Mouse (Mus musculus) heart, postnatal 0 days (tissue): Measurements from ENCODE around the gene Atf5. TPM values are rescaled to one million over a fixed set of nuclear protein-coding genes. Genes with fewer than 3 reads are reported as not detected.

ENCODE experiments used
- ATAC-seq: fragments of 200-750 bp; cut with Nextera tagmentation; 2 replicates; pipeline ENCODE4 v1.8.0; 2017; ENCODE audit warnings: low read depth, moderate number of reproducible peaks, moderate library complexity; ENCODE audit not compliant: insufficient read depth
- DNase-seq: peaks from one replicate; pipeline ENCODE4 v3.0.0-alpha.2; 2016; ENCODE audit warnings: low spot score
- H3K27ac ChIP-seq: fragments of 300-500 bp; sonication (generic); 2 replicates; pipeline ENCODE4 v1.5.1; 2014; ENCODE audit warnings: low read depth, mild to moderate bottlenecking
- H3K27me3 ChIP-seq: fragments of 300-500 bp; sonication (generic); 2 replicates; pipeline ENCODE4 v1.6.1; 2014; ENCODE audit warnings: low read length, mixed read lengths; ENCODE audit not compliant: control insufficient read depth, insufficient read depth
- H3K36me3 ChIP-seq: fragments of 300-500 bp; sonication (generic); replicated peaks from 2 replicates; pipeline ENCODE4 v1.6.1; 2014; ENCODE audit warnings: low read length, mixed read lengths; ENCODE audit not compliant: control insufficient read depth, insufficient read depth
- H3K4me1 ChIP-seq: fragments of 300-500 bp; sonication (generic); 2 replicates; pipeline ENCODE4 v1.6.1; 2014; ENCODE audit warnings: antibody characterized with exemption; ENCODE audit not compliant: control insufficient read depth, insufficient read depth
- H3K4me2 ChIP-seq: fragments of 300-500 bp; sonication (generic); 2 replicates; pipeline ENCODE4 v1.6.1; 2014; ENCODE audit warnings: low read depth, mild to moderate bottlenecking, low read length, moderate library complexity
- H3K4me3 ChIP-seq: fragments of 300-500 bp; sonication (generic); 2 replicates; pipeline ENCODE4 v1.5.1; 2014; ENCODE audit warnings: low read depth, low read length
- H3K9ac ChIP-seq: fragments of 300-500 bp; sonication (generic); replicated peaks from 2 replicates; pipeline ENCODE4 v1.6.1; 2014; ENCODE audit warnings: low read depth, low read length, mixed read lengths
- H3K9me3 ChIP-seq: fragments of 300-500 bp; sonication (generic); replicated peaks from 2 replicates; pipeline ENCODE4 v1.6.1; 2016; ENCODE audit warnings: low read length; ENCODE audit not compliant: control insufficient read depth
- CTCF ChIP-seq: IDR thresholded peaks from 2 replicates; pipeline ENCODE4 v1.5.1; 2016; ENCODE audit warnings: antibody characterized with exemption, control low read depth, low read depth
- EP300 ChIP-seq: IDR thresholded peaks from 2 replicates; pipeline ENCODE4 v1.6.1; 2016; ENCODE audit warnings: antibody characterized with exemption, low read depth
- WGBS: fragments of 180-500 bp; shearing (Covaris S2); extraction: QIAGEN DNeasy Blood & Tissue Kit; methylation state at CpG from one replicate; pipeline ENCODE4 v1.1.7; 2014; 5-methylcytosine and 5-hydroxymethylcytosine counted together
- polyA plus RNA-seq: library from polyadenylated mRNA; unstranded; fragments of >200 nt; fragmentation: Nextera tagmentation; extraction: Ambion mirVana; gene quantifications from 2 replicates; pipeline ENCODE4 v1.2.1, GENCODE M21; 2015
- total RNA-seq: library from RNA; depleted of rRNA; stranded (reverse); fragments of >200 nt; gene quantifications from 2 replicates; pipeline ENCODE4 v1.2.3, GENCODE M21; 2014; ENCODE audit warnings: low replicate concordance

The Atf5 gene
- total and polyA plus RNA-seq, 2 experiments from 2014 or later, result 3.0 to 16.0 TPM

DNA sequence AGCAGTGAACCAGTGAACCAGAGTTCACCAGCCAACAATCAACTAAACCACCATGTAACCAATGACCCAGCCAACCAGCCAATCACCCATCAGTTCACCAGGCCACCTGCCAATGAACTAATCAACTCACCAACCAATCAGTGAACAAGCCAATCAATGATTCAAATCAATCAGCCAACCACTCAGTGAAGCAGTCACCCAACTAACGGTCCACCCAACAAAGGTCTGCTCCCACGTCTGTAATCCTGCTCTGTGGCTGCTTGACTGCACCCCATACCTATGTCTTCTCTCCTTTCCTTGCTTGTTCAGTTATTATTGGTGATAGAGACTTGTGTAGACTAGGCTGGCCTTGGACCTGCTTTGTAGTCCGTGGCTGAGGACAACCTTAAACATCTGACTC lies 2.5 kb downstream of the Atf5 start:
- Histone ChIP-seq H3K9ac (no peak overlapping the region), H3K27ac (no peak overlapping the region), H3K4me2 (no peak overlapping the region), H3K36me3 (peaks cover 12% of the 10 kb centered on the region; the same call in 1 of the 2 replicates), H3K27me3 (no peaks in the 10 kb centered on the region), H3K4me3 (no peak overlapping the region), H3K4me1 (peaks cover 26% of the 10 kb centered on the region), H3K9me3 (no peaks in the 10 kb centered on the region)
- ATAC-seq (no peak), DNase-seq (no peak)
- WGBS, result 86% methylated on average over 3 of the region's 3 CpGs
- no peak for TF ChIP-seq EP300
- TF ChIP-seq CTCF, result no peak

DNA sequence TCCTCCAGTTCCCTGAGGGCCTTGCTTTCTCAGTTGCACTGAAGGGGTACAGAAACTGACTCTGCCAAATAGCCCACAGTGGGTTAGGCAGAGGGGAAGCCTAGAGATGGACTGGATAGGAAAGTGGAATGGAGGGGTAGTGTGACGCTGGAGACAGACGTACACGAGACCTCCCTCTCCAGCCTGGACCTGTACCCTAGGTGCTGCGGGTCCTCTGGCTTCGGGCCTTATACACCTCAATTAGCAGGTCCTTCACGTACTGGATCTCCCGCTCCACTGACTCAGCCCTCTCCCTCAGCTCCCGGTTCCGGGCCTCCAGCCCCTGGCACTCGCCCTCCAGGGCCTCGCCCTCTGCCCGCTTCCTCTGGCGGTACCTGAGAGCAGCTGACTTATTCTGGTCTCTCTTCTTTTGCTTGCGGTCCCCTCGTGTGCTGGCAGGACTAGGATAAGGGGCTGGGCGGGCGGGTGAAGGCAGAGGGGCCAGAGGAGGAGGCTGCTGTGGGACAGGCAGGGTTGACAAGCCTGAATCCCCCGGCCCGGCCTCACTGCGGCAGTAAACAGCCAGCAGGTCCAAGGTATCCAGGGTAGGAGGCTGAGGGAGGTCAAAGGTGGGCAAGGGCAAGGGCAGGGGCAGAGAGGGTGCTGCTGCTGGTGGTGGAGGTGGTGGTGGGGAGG lies 3.7 kb downstream of the Atf5 start:
- no peak for ATAC-seq
- Histone ChIP-seq H3K4me2 (no peak overlapping the region), H3K27ac (no peak overlapping the region), H3K36me3 (peaks cover 12% of the 10 kb centered on the region; the same call in 1 of the 2 replicates), H3K9ac (no peak overlapping the region), H3K27me3 (no peaks in the 10 kb centered on the region), H3K4me1 (peaks cover 14% of the 10 kb centered on the region), H3K4me3 (no peak overlapping the region), H3K9me3 (no peaks in the 10 kb centered on the region)
- TF ChIP-seq EP300 (no peak), CTCF (no peak)
- DNase-seq, result no peak
- 81% methylated on average over 19 of the region's 20 CpGs for WGBS

DNA sequence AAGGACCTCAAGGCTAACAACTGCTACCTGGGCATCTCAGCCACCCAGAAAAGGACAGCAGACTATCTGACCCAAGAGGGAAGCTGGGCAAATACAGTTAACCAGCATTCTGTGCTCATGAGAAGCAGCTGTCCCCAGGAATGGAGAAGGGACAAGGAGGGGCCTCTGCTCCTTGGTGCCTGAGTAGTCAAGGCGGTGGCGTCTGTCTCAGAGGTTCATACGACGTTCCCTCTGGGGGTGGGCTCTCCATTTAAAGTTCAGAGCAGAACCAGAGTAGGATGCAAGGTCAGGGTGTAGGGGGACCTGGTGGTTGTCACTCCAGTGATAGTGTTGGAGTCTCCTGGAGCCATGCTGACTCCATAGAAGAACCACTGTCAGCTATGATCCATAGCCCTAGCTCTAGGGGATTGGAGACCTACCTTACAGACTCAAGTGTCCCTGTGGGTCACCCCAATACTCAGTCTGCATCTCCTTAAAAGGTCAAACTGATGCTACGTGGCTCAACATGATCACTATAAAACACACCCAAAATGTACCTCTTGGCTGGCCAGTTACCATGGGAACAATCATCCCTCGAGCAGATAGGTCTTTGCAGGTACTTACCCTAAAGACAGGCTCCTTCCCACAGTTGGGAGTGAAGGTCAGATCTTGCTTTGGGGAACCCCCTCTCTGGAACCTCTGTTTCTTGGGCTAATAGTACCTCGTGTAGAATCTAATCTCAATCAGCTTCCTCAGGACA lies 5.5 kb downstream of the Atf5 start:
- no peak for ATAC-seq
- Histone ChIP-seq H3K9me3 (no peaks in the 10 kb centered on the region), H3K4me2 (no peak overlapping the region), H3K27ac (no peak overlapping the region), H3K4me1 (peaks cover 4% of the 10 kb centered on the region), H3K4me3 (no peak overlapping the region), H3K36me3 (peaks cover 12% of the 10 kb centered on the region; the same call in 1 of the 2 replicates), H3K9ac (no peak overlapping the region), H3K27me3 (no peaks in the 10 kb centered on the region)
- 83% methylated on average over 7 of the region's 7 CpGs for WGBS
- TF ChIP-seq EP300, result no peak
- DNase-seq, result no peak

DNA sequence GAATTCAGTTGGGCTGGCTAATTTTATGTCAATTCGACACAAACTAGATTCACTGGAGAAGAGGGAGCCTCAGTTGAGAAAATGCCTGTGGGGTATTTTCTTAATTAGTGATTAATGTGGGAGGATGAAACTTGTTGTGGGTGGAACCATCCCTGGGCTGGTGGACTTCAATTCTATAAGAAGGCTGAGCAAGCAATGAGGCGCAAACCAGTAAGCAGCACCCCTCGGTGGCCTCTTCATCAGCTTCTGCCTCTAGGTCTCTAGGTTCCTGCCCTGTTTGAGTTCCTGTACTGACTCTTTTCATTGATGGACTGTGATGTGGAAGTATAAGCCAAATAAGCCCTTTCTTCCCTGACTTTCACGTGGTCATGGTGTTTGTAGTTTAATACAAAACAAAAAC lies 6.1 kb downstream of the Atf5 start:
- WGBS, result 68% methylated on average over 4 of the region's 4 CpGs
- no peak for DNase-seq

DNA sequence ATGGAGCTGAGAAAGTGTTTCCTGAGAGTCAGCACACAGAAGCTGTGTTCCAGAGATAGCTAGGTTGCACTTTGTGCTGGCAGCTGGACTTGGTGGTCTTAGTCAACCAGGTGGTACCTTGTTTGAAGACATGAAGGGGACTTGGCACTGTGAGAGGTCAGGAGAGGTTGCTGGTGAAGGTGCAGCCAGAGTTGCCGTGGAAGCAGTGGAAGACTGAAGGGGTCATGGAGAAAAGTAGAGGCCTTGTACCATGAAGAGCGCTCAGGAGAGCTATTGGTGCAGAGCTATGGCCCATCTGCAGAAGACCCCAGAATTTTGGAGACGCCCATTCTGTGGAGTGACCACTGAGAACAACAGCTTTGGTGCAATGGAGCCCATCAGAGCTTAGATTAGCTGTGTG lies 7.0 kb downstream of the Atf5 start:
- H3K4me1 ChIP-seq, result no peaks in the 10 kb centered on the region
- 84% methylated on average over 3 of the region's 3 CpGs for WGBS
- no peak overlapping the region for H3K9ac ChIP-seq
- no peak overlapping the region for H3K27ac ChIP-seq
- no peak for ATAC-seq
- peaks cover 12% of the 10 kb centered on the region; the same call in 1 of the 2 replicates for H3K36me3 ChIP-seq
- H3K4me3 ChIP-seq, result no peak overlapping the region
- H3K9me3 ChIP-seq, result no peaks in the 10 kb centered on the region
- no peak for DNase-seq
- H3K27me3 ChIP-seq, result no peaks in the 10 kb centered on the region
- TF ChIP-seq EP300 (no peak), CTCF (no peak)
- H3K4me2 ChIP-seq, result no peak overlapping the region

More for the DNA sequence above, 6.1 kb downstream of the Atf5 start:
- no peaks in the 10 kb centered on the region for H3K27me3 ChIP-seq
- H3K36me3 ChIP-seq, result peaks cover 12% of the 10 kb centered on the region; the same call in 1 of the 2 replicates
- no peak overlapping the region for H3K27ac ChIP-seq
- H3K9me3 ChIP-seq, result no peaks in the 10 kb centered on the region
- H3K4me2 ChIP-seq, result no peak overlapping the region
- ATAC-seq, result no peak
- H3K4me1 ChIP-seq, result peaks cover 4% of the 10 kb centered on the region
- H3K4me3 ChIP-seq, result no peak overlapping the region
- TF ChIP-seq CTCF, result no peak
- TF ChIP-seq EP300, result no peak
- H3K9ac ChIP-seq, result no peak overlapping the region
